Comparison of ENCODE assay signal across 9 mouse cellular contexts in genomic region chr8:127191387-127191786, GRCm38 (mm10).
DNase-seq lines count a peak whose midpoint lies in the region; ATAC-seq and TF ChIP-seq lines count a peak whose summit lies in the region.
"Had no signal": no experiment of that assay in that cellular context is flagged by ENCODE, and none has a peak within 500 bp of the region (broad histone marks: within the 10 kb centered on the region; RNA-seq: fewer than 3 reads in every experiment).

No protein-coding gene starts in this region.

- no peak for TF ChIP-seq POLR2A in bone marrow, adult 2 months (IDR thresholded peaks at IDR 0.05; ENCODE audit: borderline replicate concordance, control insufficient read depth, low read depth, low read length)
- no peak for TF ChIP-seq POLR2A in thymus, adult 2 months (IDR thresholded peaks at IDR 0.05; ENCODE audit: control insufficient read depth, extremely low read depth, insufficient read depth, low read length, poor library complexity)

- H3K9me3 ChIP-seq in heart, embryonic 11.5 days (replicated peaks; ENCODE audit: control insufficient read depth, low read length) = no peaks in the 10 kb centered on the region
- H3K9me3 ChIP-seq in embryonic facial prominence, embryonic 14.5 days (ENCODE audit: control insufficient read depth, low read length) = no peaks in the 10 kb centered on the region
- no peaks in the 10 kb centered on the region for H3K9me3 ChIP-seq in hindbrain, embryonic 14.5 days (ENCODE audit: control insufficient read depth, low read length)
- no peaks in the 10 kb centered on the region for H3K9me3 ChIP-seq in midbrain, embryonic 11.5 days (ENCODE audit: control insufficient read depth, low read length)
- H3K9me3 ChIP-seq: limb, embryonic 12.5 days had no signal

- no peak for ATAC-seq in heart, embryonic 11.5 days (replicated peaks; ENCODE audit: insufficient number of reproducible peaks, low FRiP score, low TSS enrichment)
- no peak for ATAC-seq in embryonic facial prominence, embryonic 14.5 days (ENCODE audit: low read depth)
- peak; percentile 64 for ATAC-seq in hindbrain, embryonic 14.5 days (ENCODE audit: low FRiP score)
- ATAC-seq in midbrain, embryonic 11.5 days (ENCODE audit: low FRiP score) = peak; percentile 31; the same call in 1 of the 2 replicates

- H3K9ac ChIP-seq in heart, embryonic 11.5 days (ENCODE audit: low read depth, low read length) = no peak overlapping the region
- H3K9ac ChIP-seq in embryonic facial prominence, embryonic 14.5 days (ENCODE audit: low read depth, low read length) = no peak overlapping the region
- no peak overlapping the region for H3K9ac ChIP-seq in hindbrain, embryonic 14.5 days
- no peak overlapping the region for H3K9ac ChIP-seq in midbrain, embryonic 11.5 days (ENCODE audit: low read length)
- H3K9ac ChIP-seq: limb, embryonic 12.5 days had no signal

- no peaks in the 10 kb centered on the region for H3K27me3 ChIP-seq in heart, embryonic 11.5 days (ENCODE audit: control insufficient read depth, insufficient read depth, low read length)
- no peaks in the 10 kb centered on the region for H3K27me3 ChIP-seq in embryonic facial prominence, embryonic 14.5 days (replicated peaks; ENCODE audit: control insufficient read depth, insufficient read depth, low read length)
- H3K27me3 ChIP-seq in hindbrain, embryonic 14.5 days (ENCODE audit: control insufficient read depth, insufficient read depth, low read length) = no peaks in the 10 kb centered on the region
- H3K27me3 ChIP-seq in midbrain, embryonic 11.5 days (ENCODE audit: control insufficient read depth, insufficient read depth, low read length) = no peaks in the 10 kb centered on the region
- no peaks in the 10 kb centered on the region for H3K27me3 ChIP-seq in thymus, adult 2 months (ENCODE audit: control insufficient read depth, insufficient read depth, low read length)
- H3K27me3 ChIP-seq: limb, embryonic 12.5 days had no signal

- no peaks in the 10 kb centered on the region for H3K36me3 ChIP-seq in heart, embryonic 11.5 days (ENCODE audit: control insufficient read depth, insufficient read depth, low read length)
- H3K36me3 ChIP-seq in embryonic facial prominence, embryonic 14.5 days (ENCODE audit: control insufficient read depth, insufficient read depth, low read length) = no peaks in the 10 kb centered on the region
- no peaks in the 10 kb centered on the region for H3K36me3 ChIP-seq in hindbrain, embryonic 14.5 days (replicated peaks; ENCODE audit: control insufficient read depth, insufficient read depth)
- H3K36me3 ChIP-seq in midbrain, embryonic 11.5 days (ENCODE audit: control insufficient read depth, insufficient read depth, low read length) = no peaks in the 10 kb centered on the region
- H3K36me3 ChIP-seq in thymus, adult 2 months (ENCODE audit: control insufficient read depth, insufficient read depth, low read length) = no peaks in the 10 kb centered on the region
- H3K36me3 ChIP-seq: limb, embryonic 12.5 days had no signal

- no peak overlapping the region for H3K4me3 ChIP-seq in heart, embryonic 11.5 days (ENCODE audit: low read depth, low read length)
- no peak overlapping the region for H3K4me3 ChIP-seq in bone marrow, adult 2 months (replicated peaks; ENCODE audit: control insufficient read depth, low read depth, low read length)
- no peak overlapping the region for H3K4me3 ChIP-seq in embryonic facial prominence, embryonic 14.5 days (ENCODE audit: low read depth, low read length)
- H3K4me3 ChIP-seq in hindbrain, embryonic 14.5 days (replicated peaks; ENCODE audit: low read length) = no peak overlapping the region
- H3K4me3 ChIP-seq in midbrain, embryonic 11.5 days (ENCODE audit: low read depth, low read length) = no peak overlapping the region
- no peak overlapping the region for H3K4me3 ChIP-seq in thymus, adult 2 months (ENCODE audit: control insufficient read depth, insufficient read depth, low read length)
- H3K4me3 ChIP-seq: limb, embryonic 12.5 days had no signal

- 43% methylated on average over 5 of the region's 5 CpGs for WGBS in heart, embryonic 11.5 days (ENCODE audit: insufficient replicate concordance)
- WGBS in bone marrow, adult 2 months = 32% methylated on average over 5 of the region's 5 CpGs
- 41% methylated on average over 5 of the region's 5 CpGs for WGBS in embryonic facial prominence, embryonic 14.5 days
- 28% methylated on average over 5 of the region's 5 CpGs for WGBS in hindbrain, embryonic 14.5 days
- WGBS in midbrain, embryonic 11.5 days = 45% methylated on average over 5 of the region's 5 CpGs
- 34% methylated on average over 5 of the region's 5 CpGs for WGBS in thymus, adult 2 months

- peak; percentile 52 to 83 for DNase-seq in heart, adult 18-20 months
- DNase-seq in embryonic facial prominence, embryonic 14.5 days (ENCODE audit: low spot score) = peak; percentile 70
- peak; percentile 85 for DNase-seq in hindbrain, embryonic 14.5 days (ENCODE audit: low spot score)
- DNase-seq in layer of hippocampus, postnatal 25 days (ENCODE audit: extremely low spot score in 1 of 2, low spot score in 1 of 2) = peak; percentile 42 to 62
- peak; percentile 96 for DNase-seq in midbrain, embryonic 11.5 days (ENCODE audit: low spot score, missing footprints)
- peak; percentile 39 for DNase-seq in thymus, adult 2 months

- no peak overlapping the region for H3K27ac ChIP-seq in heart, embryonic 11.5 days (ENCODE audit: low read depth, low read length)
- no peak overlapping the region for H3K27ac ChIP-seq in bone marrow, adult 2 months (ENCODE audit: control insufficient read depth, insufficient read depth, low read depth, low read length, poor library complexity)
- H3K27ac ChIP-seq in embryonic facial prominence, embryonic 14.5 days (replicated peaks; ENCODE audit: low read depth, low read length) = no peak overlapping the region
- H3K27ac ChIP-seq in hindbrain, embryonic 14.5 days = peak overlapping the region; percentile 76
- H3K27ac ChIP-seq in midbrain, embryonic 11.5 days (ENCODE audit: low read depth, low read length) = no peak overlapping the region
- no peak overlapping the region for H3K27ac ChIP-seq in thymus, adult 2 months (ENCODE audit: control insufficient read depth, insufficient read depth, low read length)
- H3K27ac ChIP-seq: limb, embryonic 12.5 days had no signal

- peaks cover 31% of the 10 kb centered on the region for H3K4me1 ChIP-seq in heart, embryonic 11.5 days (ENCODE audit: control insufficient read depth, insufficient read depth, low read length)
- H3K4me1 ChIP-seq in bone marrow, adult 2 months (ENCODE audit: control insufficient read depth, insufficient read depth, low read length) = no peaks in the 10 kb centered on the region
- H3K4me1 ChIP-seq in embryonic facial prominence, embryonic 14.5 days (ENCODE audit: control insufficient read depth, insufficient read depth, low read length) = peaks cover 10% of the 10 kb centered on the region; the same call in 1 of the 2 replicates
- H3K4me1 ChIP-seq in hindbrain, embryonic 14.5 days (replicated peaks; ENCODE audit: control insufficient read depth, insufficient read depth, low read length) = peaks cover 52% of the 10 kb centered on the region
- H3K4me1 ChIP-seq in midbrain, embryonic 11.5 days (ENCODE audit: control insufficient read depth, insufficient read depth, low read length) = peaks cover 18% of the 10 kb centered on the region
- H3K4me1 ChIP-seq in thymus, adult 2 months (replicated peaks; ENCODE audit: control insufficient read depth, insufficient read depth, low read length) = no peaks in the 10 kb centered on the region

- peak; percentile 35; the same call in 1 of the 2 replicates for TF ChIP-seq CTCF in bone marrow, adult 2 months (IDR thresholded peaks at IDR 0.05; ENCODE audit: control insufficient read depth, insufficient read depth, low read length)
- TF ChIP-seq CTCF in thymus, adult 2 months (IDR thresholded peaks at IDR 0.05; ENCODE audit: borderline replicate concordance, control insufficient read depth, extremely low read depth, insufficient read depth, low read length, poor library complexity) = no peak

- H3K4me2 ChIP-seq in heart, embryonic 11.5 days = no peak overlapping the region
- H3K4me2 ChIP-seq in embryonic facial prominence, embryonic 14.5 days (ENCODE audit: low read depth, low read length) = no peak overlapping the region
- H3K4me2 ChIP-seq in hindbrain, embryonic 14.5 days (replicated peaks) = no peak overlapping the region
- no peak overlapping the region for H3K4me2 ChIP-seq in midbrain, embryonic 11.5 days
- H3K4me2 ChIP-seq: limb, embryonic 12.5 days had no signal

Comparison
In these comparisons a context has a peak if more than half of its experiments do, and no peak if none do; other contexts are left out.
1. DNase-seq: peak in every context shown above with its lines; median percentile 96 in midbrain, embryonic 11.5 days; 85 in hindbrain, embryonic 14.5 days; 70 in embryonic facial prominence, embryonic 14.5 days; 68 in heart, adult 18-20 months; 52 in layer of hippocampus, postnatal 25 days; 39 in thymus, adult 2 months.
2. ATAC-seq: peak in hindbrain, embryonic 14.5 days (single experiment) and midbrain, embryonic 11.5 days (single experiment); none in heart, embryonic 11.5 days (single experiment) and embryonic facial prominence, embryonic 14.5 days (single experiment).